Mouse (Mus musculus) bone marrow macrophage, adult 2 months (primary cell): ENCODE data around the gene 2010109A12Rik.

ENCODE experiments used
- CTCF ChIP-seq: IDR thresholded peaks from 2 replicates; pipeline ENCODE4 v1.5.1; 2012; ENCODE audit warnings: low read depth, mild to moderate bottlenecking, low read length, moderate library complexity
- POLR2A ChIP-seq: IDR thresholded peaks from 2 replicates; pipeline ENCODE4 v1.6.1; 2012; ENCODE audit warnings: mild to moderate bottlenecking, low read depth, low read length, borderline replicate concordance

- TF ChIP-seq POLR2A (no peak), CTCF (no peak)
These were observed 56.4 kb downstream of the 2010109A12Rik start for GRCm38 (mm10) chr5:93262751-93263150.
